Mouse (Mus musculus): ENCODE measurements around the gene Kcnk3.

DNA sequence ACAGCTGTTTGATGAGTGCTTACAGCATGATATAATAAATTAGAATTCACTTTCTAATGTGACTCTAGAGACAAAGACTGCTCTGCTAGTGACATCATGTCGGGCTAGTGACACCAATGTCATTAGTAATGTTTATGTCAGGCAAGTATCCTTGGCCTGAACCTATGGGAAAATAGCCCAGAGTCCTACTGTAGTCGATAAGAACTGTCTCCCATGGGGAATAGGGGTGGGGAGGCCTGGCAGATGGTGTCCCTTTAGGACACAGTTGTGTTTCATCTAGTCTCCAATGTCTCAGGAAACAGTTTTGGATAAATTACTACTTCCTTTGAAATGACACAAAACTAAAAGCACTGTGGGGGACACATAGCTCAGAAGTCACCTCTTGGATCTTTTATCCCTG is 58.1 kb downstream of the Kcnk3 start:
- no peak for TF ChIP-seq CTCF (IDR thresholded peaks at IDR 0.05; ENCODE audit: low read depth)
- no peak for TF ChIP-seq EP300 (optimal IDR thresholded peaks at IDR 0.05)

Data from stomach, postnatal 0 days (tissue).